In genomic region chr17:29818264-29818945, GRCm38 (mm10) we compare ENCODE assay signal across 13 mouse cellular contexts.
DNase-seq lines count a peak whose midpoint lies in the region; ATAC-seq lines count a peak whose summit lies in the region.
"Had no signal": no experiment of that assay in that cellular context is flagged by ENCODE, and none has a peak within 500 bp of the region (broad histone marks: within the 10 kb centered on the region; RNA-seq: fewer than 3 reads in every experiment).

No protein-coding gene starts in this region.

- H3K4me1 ChIP-seq in hindbrain, embryonic 13.5 days (replicated peaks): peaks cover 35% of the 10 kb centered on the region
- peaks cover 27% of the 10 kb centered on the region for H3K4me1 ChIP-seq in hindbrain, embryonic 12.5 days
- H3K4me1 ChIP-seq in forebrain, embryonic 13.5 days: peaks cover 36% of the 10 kb centered on the region
- H3K4me1 ChIP-seq in limb, embryonic 15.5 days: peaks cover 16% of the 10 kb centered on the region; the same call in 1 of the 2 replicates

- no peak overlapping the region for H3K4me3 ChIP-seq in hindbrain, embryonic 13.5 days
- H3K4me3 ChIP-seq in hindbrain, embryonic 12.5 days: no peak overlapping the region
- H3K4me3 ChIP-seq in forebrain, embryonic 13.5 days: no peak overlapping the region
- H3K4me3 ChIP-seq in limb, embryonic 15.5 days: no peak overlapping the region
- H3K4me3 ChIP-seq: lung, embryonic 15.5 days had no signal

- no peaks in the 10 kb centered on the region for H3K9me3 ChIP-seq in hindbrain, embryonic 13.5 days
- no peaks in the 10 kb centered on the region for H3K9me3 ChIP-seq in hindbrain, embryonic 12.5 days (replicated peaks)
- no peaks in the 10 kb centered on the region for H3K9me3 ChIP-seq in forebrain, embryonic 13.5 days (replicated peaks)
- no peaks in the 10 kb centered on the region for H3K9me3 ChIP-seq in limb, embryonic 15.5 days
- H3K9me3 ChIP-seq: lung, embryonic 15.5 days had no signal

- H3K4me2 ChIP-seq in hindbrain, embryonic 13.5 days: no peak overlapping the region
- no peak overlapping the region for H3K4me2 ChIP-seq in hindbrain, embryonic 12.5 days (replicated peaks)
- peak overlapping the region; percentile 3; the same call in 1 of the 2 replicates for H3K4me2 ChIP-seq in forebrain, embryonic 13.5 days
- no peak overlapping the region for H3K4me2 ChIP-seq in limb, embryonic 15.5 days
- H3K4me2 ChIP-seq: lung, embryonic 15.5 days had no signal

- WGBS in hindbrain, embryonic 13.5 days: 26% methylated on average over 11 of the region's 11 CpGs
- 35% methylated on average over 11 of the region's 11 CpGs for WGBS in hindbrain, embryonic 12.5 days
- WGBS in forebrain, embryonic 13.5 days: 15% methylated on average over 11 of the region's 11 CpGs
- WGBS in limb, embryonic 15.5 days: 36% methylated on average over 11 of the region's 11 CpGs

- H3K27ac ChIP-seq in hindbrain, embryonic 13.5 days: peak overlapping the region; percentile 40
- H3K27ac ChIP-seq in hindbrain, embryonic 12.5 days: no peak overlapping the region
- no peak overlapping the region; the same call in 1 of the 2 replicates for H3K27ac ChIP-seq in forebrain, embryonic 13.5 days
- H3K27ac ChIP-seq in limb, embryonic 15.5 days: no peak overlapping the region
- H3K27ac ChIP-seq: lung, embryonic 15.5 days had no signal

- ATAC-seq in hindbrain, embryonic 13.5 days (ENCODE audit: low FRiP score): no peak
- no peak for ATAC-seq in hindbrain, embryonic 12.5 days (ENCODE audit: low FRiP score)
- ATAC-seq in forebrain, embryonic 13.5 days: peak; percentile 70; the same call in 1 of the 2 replicates
- ATAC-seq in limb, embryonic 15.5 days (ENCODE audit: insufficient number of reproducible peaks, low FRiP score, low TSS enrichment, low read depth): 0 out of 2 replicates have a peak, but pooled peaks have one; percentile 5
- ATAC-seq: intestine, embryonic 16.5 days had no signal

- peak; percentile 26 for DNase-seq in embryo, embryonic 10.5 days (ENCODE audit: low spot score)
- DNase-seq in adrenal gland, postnatal 36 days: no peak
- DNase-seq in kidney, postnatal 14 days: no peak
- DNase-seq in cerebellum, adult 11 months: no peak
- DNase-seq: cerebellum, adult 9-10 months; kidney, postnatal 10 days; liver had no signal

- no peaks in the 10 kb centered on the region for H3K36me3 ChIP-seq in hindbrain, embryonic 13.5 days
- no peaks in the 10 kb centered on the region for H3K36me3 ChIP-seq in hindbrain, embryonic 12.5 days
- H3K36me3 ChIP-seq in forebrain, embryonic 13.5 days (ENCODE audit: poor library complexity, severe bottlenecking): no peaks in the 10 kb centered on the region
- H3K36me3 ChIP-seq in limb, embryonic 15.5 days: no peaks in the 10 kb centered on the region
- H3K36me3 ChIP-seq: lung, embryonic 15.5 days had no signal

- H3K27me3 ChIP-seq in hindbrain, embryonic 13.5 days: 0 out of 2 replicates have a peak, but pooled peaks cover 6% of the 10 kb centered on the region
- peaks cover 4% of the 10 kb centered on the region for H3K27me3 ChIP-seq in hindbrain, embryonic 12.5 days
- H3K27me3 ChIP-seq in forebrain, embryonic 13.5 days: peaks cover 34% of the 10 kb centered on the region
- no peaks in the 10 kb centered on the region for H3K27me3 ChIP-seq in limb, embryonic 15.5 days

- H3K9ac ChIP-seq in hindbrain, embryonic 13.5 days: no peak overlapping the region
- H3K9ac ChIP-seq in hindbrain, embryonic 12.5 days: no peak overlapping the region
- H3K9ac ChIP-seq in forebrain, embryonic 13.5 days: no peak overlapping the region
- H3K9ac ChIP-seq in limb, embryonic 15.5 days: no peak overlapping the region
- H3K9ac ChIP-seq: lung, embryonic 15.5 days had no signal

Comparison
In these comparisons a context has a peak if more than half of its experiments do, and no peak if none do; other contexts are left out.
1. ATAC-seq: peak in forebrain, embryonic 13.5 days (single experiment) and limb, embryonic 15.5 days (single experiment); none in hindbrain, embryonic 13.5 days (single experiment) and hindbrain, embryonic 12.5 days (single experiment).